Mouse (Mus musculus) hindbrain, embryonic 15.5 days (tissue): ENCODE data around the gene Cyp4f15. TPM values are rescaled to one million over a fixed set of nuclear protein-coding genes. Genes with fewer than 3 reads are reported as not detected.

ENCODE experiments used
- ATAC-seq: fragments of 200-750 bp; cut with Nextera tagmentation; 2 replicates; pipeline ENCODE4 v1.8.0; 2017; ENCODE audit warnings: low read depth, moderate number of reproducible peaks, moderate TSS enrichment; ENCODE audit not compliant: low FRiP score
- H3K27ac ChIP-seq: fragments of 300-500 bp; sonication (generic); replicated peaks from 2 replicates; pipeline ENCODE4 v1.5.1; 2015; ENCODE audit warnings: mild to moderate bottlenecking, inconsistent platforms
- H3K27me3 ChIP-seq: fragments of 300-500 bp; sonication (generic); 2 replicates; pipeline ENCODE4 v1.6.1; 2015; ENCODE audit warnings: control low read depth, inconsistent platforms
- H3K36me3 ChIP-seq: fragments of 300-500 bp; sonication (generic); 2 replicates; pipeline ENCODE4 v1.6.1; 2015; ENCODE audit warnings: control low read depth, inconsistent platforms
- H3K4me1 ChIP-seq: fragments of 300-500 bp; sonication (generic); replicated peaks from 2 replicates; pipeline ENCODE4 v1.6.1; 2015; ENCODE audit warnings: control low read depth, inconsistent platforms
- H3K4me2 ChIP-seq: fragments of 300-500 bp; sonication (generic); 2 replicates; pipeline ENCODE4 v1.6.1; 2015; ENCODE audit warnings: moderate library complexity, mild to moderate bottlenecking, inconsistent platforms
- H3K4me3 ChIP-seq: fragments of 300-500 bp; sonication (generic); 2 replicates; pipeline ENCODE4 v1.5.1; 2015; ENCODE audit warnings: mild to moderate bottlenecking, inconsistent platforms
- H3K9ac ChIP-seq: fragments of 300-500 bp; sonication (generic); 2 replicates; pipeline ENCODE4 v1.6.1; 2015; ENCODE audit warnings: inconsistent platforms
- H3K9me3 ChIP-seq: fragments of 300-500 bp; sonication (generic); 2 replicates; pipeline ENCODE4 v1.6.1; 2016; ENCODE audit warnings: control low read depth, inconsistent platforms
- WGBS: fragments of 180-500 bp; shearing (Covaris S2); methylation state at CpG from one replicate; pipeline ENCODE4 v1.1.7; 2015; 5-methylcytosine and 5-hydroxymethylcytosine counted together
- polyA plus RNA-seq: library from polyadenylated mRNA; unstranded; fragments of >200 nt; fragmentation: Nextera tagmentation; extraction: Ambion mirVana; gene quantifications from 2 replicates; pipeline ENCODE4 v1.2.1, GENCODE M21; 2015

Cyp4f15 gene
- polyA plus RNA-seq = 2.4 and 3.5 TPM in 2 replicates

DNA sequence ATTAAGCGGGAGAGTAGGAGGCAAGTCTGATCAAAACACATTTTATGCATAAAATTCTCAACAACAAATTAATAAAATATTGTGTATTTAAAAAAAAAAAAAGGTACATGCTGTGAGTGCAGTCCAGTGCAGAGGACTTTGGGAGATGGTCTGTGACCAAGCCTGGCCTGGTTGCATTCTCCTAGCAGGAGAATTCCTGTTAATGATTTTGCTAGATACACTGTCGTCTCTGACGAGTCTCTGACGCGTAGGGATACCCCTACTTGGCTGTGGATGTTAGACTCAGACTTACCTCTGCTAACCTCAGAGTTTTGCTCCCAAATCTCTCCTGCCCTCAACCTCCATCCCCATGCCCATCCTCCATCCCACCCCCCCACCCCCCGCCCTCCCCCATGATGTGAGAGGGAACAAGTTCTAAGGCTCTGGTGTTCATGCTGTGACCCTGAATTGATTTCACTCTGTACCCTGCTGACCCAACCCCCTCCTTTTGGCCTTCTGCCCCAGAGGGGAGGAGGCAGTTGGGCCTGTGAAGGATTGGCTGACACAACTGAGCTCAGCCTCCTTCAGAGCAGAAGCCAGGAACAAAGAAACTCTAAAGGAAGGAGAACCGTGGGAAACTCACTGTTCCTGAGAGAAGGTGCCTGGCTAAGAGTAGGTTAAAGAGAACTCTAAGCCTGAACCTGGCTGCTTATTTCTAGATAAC lies at the start of gene Cyp4f15:
Gene Cyp4f15 (plus strand): TSS at position 580 of the 703 bp plus-strand sequence.
- H3K27ac ChIP-seq = no peak within 1 kb of the TSS
- no peaks in the 10 kb centered on the region for H3K9me3 ChIP-seq
- no peak within 1 kb of the TSS for H3K4me2 ChIP-seq
- 23% methylated on average over 7 of the region's 7 CpGs for WGBS
- no peaks in the 10 kb centered on the region for H3K27me3 ChIP-seq
- H3K4me1 ChIP-seq = no peaks in the 10 kb centered on the region
- no peak within 1 kb of the TSS for H3K4me3 ChIP-seq
- 0 out of 2 replicates have a peak, but pooled peaks have one; percentile 45 for ATAC-seq
- no peak within 1 kb of the TSS for H3K9ac ChIP-seq
- no peaks in the 10 kb centered on the region for H3K36me3 ChIP-seq

- H3K36me3 ChIP-seq = no peaks in the 10 kb centered on the region
- H3K9ac ChIP-seq = no peak overlapping the region
- H3K9me3 ChIP-seq = no peaks in the 10 kb centered on the region
- no peaks in the 10 kb centered on the region for H3K27me3 ChIP-seq
- peaks cover 10% of the 10 kb centered on the region for H3K4me1 ChIP-seq
- ATAC-seq = no peak
- 64% methylated on average over 3 of the region's 3 CpGs for WGBS
- no peak overlapping the region for H3K4me2 ChIP-seq
- no peak overlapping the region for H3K4me3 ChIP-seq
- no peak overlapping the region for H3K27ac ChIP-seq
Measured at GRCm38 (mm10) chr17:32636341-32636740, 49.1 kb upstream of the Cyp4f15 start.

DNA sequence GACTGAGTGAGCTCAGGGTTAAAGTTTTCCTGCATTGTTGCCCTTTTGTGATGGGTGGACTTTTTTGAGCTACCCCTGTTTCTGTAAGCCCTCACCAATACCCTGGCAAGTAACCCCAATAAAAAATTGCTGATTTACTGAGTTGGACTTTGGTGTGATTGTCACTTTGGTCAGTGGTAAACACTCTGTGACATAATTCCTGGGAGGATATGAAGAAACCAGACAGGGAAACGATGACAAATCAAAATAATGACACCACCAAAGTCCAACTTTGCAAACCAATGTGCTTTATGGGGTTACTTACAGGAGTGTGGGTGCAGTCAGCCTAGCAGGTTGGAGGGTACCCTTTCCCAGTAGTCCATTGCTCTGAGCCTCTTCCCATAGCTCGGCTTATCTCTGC lies 48.3 kb upstream of the Cyp4f15 start:
- H3K4me3 ChIP-seq = no peak overlapping the region
- no peaks in the 10 kb centered on the region for H3K27me3 ChIP-seq
- H3K9ac ChIP-seq = no peak overlapping the region
- 91% methylated on average over 2 of the region's 2 CpGs for WGBS
- no peak overlapping the region for H3K4me2 ChIP-seq
- no peaks in the 10 kb centered on the region for H3K9me3 ChIP-seq
- H3K4me1 ChIP-seq = peaks cover 10% of the 10 kb centered on the region
- no peak overlapping the region for H3K27ac ChIP-seq
- ATAC-seq = no peak
- H3K36me3 ChIP-seq = no peaks in the 10 kb centered on the region

GRCm38 (mm10) chr17:32646631-32647030 lies 38.8 kb upstream of the Cyp4f15 start:
- H3K36me3 ChIP-seq = no peaks in the 10 kb centered on the region
- no peak overlapping the region for H3K4me2 ChIP-seq
- H3K9me3 ChIP-seq = no peaks in the 10 kb centered on the region
- H3K4me3 ChIP-seq = no peak overlapping the region
- no peaks in the 10 kb centered on the region for H3K4me1 ChIP-seq
- WGBS = 89% methylated on average over 4 of the region's 4 CpGs
- no peak overlapping the region for H3K9ac ChIP-seq
- ATAC-seq = no peak
- no peaks in the 10 kb centered on the region for H3K27me3 ChIP-seq
- no peak overlapping the region for H3K27ac ChIP-seq

- Histone ChIP-seq H3K27me3 (no peaks in the 10 kb centered on the region), H3K4me3 (no peak overlapping the region), H3K9me3 (no peaks in the 10 kb centered on the region), H3K9ac (no peak overlapping the region), H3K4me1 (no peaks in the 10 kb centered on the region), H3K36me3 (no peaks in the 10 kb centered on the region), H3K27ac (no peak overlapping the region), H3K4me2 (no peak overlapping the region)
- no peak for ATAC-seq
- 97% methylated on average over 4 of the region's 4 CpGs for WGBS
Measured at GRCm38 (mm10) chr17:32653860-32654259, 31.6 kb upstream of the Cyp4f15 start.

DNA sequence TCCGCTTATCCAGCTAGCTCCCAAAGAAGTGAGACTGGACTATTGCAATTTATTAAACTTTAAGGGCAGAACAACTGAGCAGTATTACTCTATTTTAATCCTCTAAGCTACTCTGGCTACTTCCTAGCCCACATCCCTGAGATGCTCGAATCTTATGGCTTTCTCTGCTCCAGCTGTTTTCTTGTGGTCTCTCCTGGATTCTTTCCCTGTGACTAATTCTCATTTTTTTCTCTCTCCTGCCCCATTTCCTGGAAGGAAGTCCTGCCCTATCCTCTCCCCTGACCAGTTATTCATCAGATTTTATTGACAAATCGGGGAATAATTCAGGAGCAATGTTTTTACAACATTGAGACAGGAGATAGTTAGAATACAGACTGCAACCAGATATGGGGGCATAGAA lies 28.4 kb upstream of the Cyp4f15 start:
- H3K27me3 ChIP-seq = no peaks in the 10 kb centered on the region
- H3K9me3 ChIP-seq = no peaks in the 10 kb centered on the region
- H3K27ac ChIP-seq = no peak overlapping the region
- no peak overlapping the region for H3K9ac ChIP-seq
- no peak overlapping the region for H3K4me2 ChIP-seq
- no peak overlapping the region for H3K4me3 ChIP-seq
- ATAC-seq = no peak
- H3K36me3 ChIP-seq = no peaks in the 10 kb centered on the region
- WGBS = 86% methylated on average over 3 of the region's 3 CpGs
- H3K4me1 ChIP-seq = no peaks in the 10 kb centered on the region

GRCm38 (mm10) chr17:32658246-32658645 lies 27.2 kb upstream of the Cyp4f15 start:
- Histone ChIP-seq H3K9me3 (no peaks in the 10 kb centered on the region), H3K36me3 (no peaks in the 10 kb centered on the region), H3K27ac (no peak overlapping the region), H3K4me3 (no peak overlapping the region), H3K4me2 (no peak overlapping the region), H3K27me3 (no peaks in the 10 kb centered on the region), H3K9ac (no peak overlapping the region), H3K4me1 (no peaks in the 10 kb centered on the region)
- ATAC-seq = no peak
- WGBS = 73% methylated on average over 1 of the region's 1 CpGs

- Histone ChIP-seq H3K27me3 (no peaks in the 10 kb centered on the region), H3K4me2 (no peak within 1 kb of the TSS), H3K4me3 (no peak within 1 kb of the TSS), H3K9ac (no peak within 1 kb of the TSS), H3K9me3 (no peaks in the 10 kb centered on the region), H3K4me1 (no peaks in the 10 kb centered on the region), H3K27ac (no peak within 1 kb of the TSS), H3K36me3 (no peaks in the 10 kb centered on the region)
- 54% methylated on average over 2 of the region's 2 CpGs for WGBS
- ATAC-seq = no peak
Measured at GRCm38 (mm10) chr17:32658712-32659111, 26.7 kb upstream of the Cyp4f15 start, which contains the start of gene Cyp4f40. Gene Cyp4f40 (plus strand): TSS chr17:32658900.

DNA sequence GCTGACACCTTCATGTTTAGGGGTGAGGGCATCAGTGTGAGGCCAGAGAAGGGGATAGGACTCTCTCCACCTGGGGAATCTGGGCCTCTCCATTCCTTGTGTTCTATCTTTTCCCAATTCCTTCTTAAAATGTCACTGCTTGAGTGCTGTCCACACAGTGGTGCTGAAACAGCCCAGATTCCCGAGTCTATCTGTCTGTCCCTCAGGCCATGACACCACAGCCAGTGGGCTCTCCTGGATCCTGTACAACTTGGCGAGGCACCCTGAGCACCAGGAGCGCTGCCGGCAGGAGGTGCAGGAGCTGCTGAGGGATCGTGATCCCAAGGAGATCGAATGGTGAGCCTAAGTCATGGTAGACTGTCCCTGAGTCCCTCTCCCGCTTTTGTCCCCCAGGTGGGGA lies 11.5 kb upstream of the Cyp4f15 start:
- Histone ChIP-seq H3K9me3 (no peaks in the 10 kb centered on the region), H3K9ac (no peak overlapping the region), H3K4me2 (no peak overlapping the region), H3K27me3 (no peaks in the 10 kb centered on the region), H3K27ac (no peak overlapping the region), H3K36me3 (no peaks in the 10 kb centered on the region), H3K4me1 (no peaks in the 10 kb centered on the region), H3K4me3 (no peak overlapping the region)
- ATAC-seq = no peak
- 76% methylated on average over 7 of the region's 7 CpGs for WGBS

DNA sequence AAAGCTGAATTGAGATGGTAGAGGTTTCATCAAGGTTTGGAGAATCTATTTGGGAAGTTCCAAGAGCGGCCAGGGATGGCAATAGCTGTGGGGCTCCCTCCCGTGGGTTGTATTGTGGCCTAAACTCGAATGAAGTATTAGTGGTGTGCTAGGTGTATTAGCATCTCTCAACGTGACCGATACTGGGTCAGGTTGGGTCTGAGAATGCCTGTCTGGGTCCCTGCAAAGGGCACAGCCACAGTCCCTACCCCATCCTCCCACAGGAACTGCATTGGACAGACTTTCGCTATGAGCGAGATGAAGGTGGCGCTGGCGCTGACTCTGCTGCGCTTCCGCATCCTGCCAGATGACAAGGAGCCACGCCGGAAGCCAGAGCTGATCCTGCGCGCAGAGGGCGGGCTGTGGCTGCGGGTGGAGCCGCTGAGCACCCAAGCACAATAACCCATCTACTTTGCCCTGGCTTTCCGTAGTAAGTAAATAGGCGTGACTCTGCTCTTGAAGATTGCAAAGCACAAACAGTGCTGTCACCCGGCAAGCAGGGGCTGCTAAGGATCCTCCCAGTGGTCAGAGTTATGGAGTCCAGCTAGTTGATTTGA lies 9.3 kb upstream of the Cyp4f15 start:
- peak overlapping the region; percentile 23; the same call in 1 of the 2 replicates for H3K4me2 ChIP-seq
- no peaks in the 10 kb centered on the region for H3K27me3 ChIP-seq
- WGBS = 47% methylated on average over 21 of the region's 21 CpGs
- H3K4me3 ChIP-seq = no peak overlapping the region
- H3K27ac ChIP-seq = no peak overlapping the region
- H3K36me3 ChIP-seq = no peaks in the 10 kb centered on the region
- ATAC-seq = peak; percentile 30; the same call in 1 of the 2 replicates
- H3K4me1 ChIP-seq = no peaks in the 10 kb centered on the region
- no peak overlapping the region for H3K9ac ChIP-seq
- no peaks in the 10 kb centered on the region for H3K9me3 ChIP-seq

DNA sequence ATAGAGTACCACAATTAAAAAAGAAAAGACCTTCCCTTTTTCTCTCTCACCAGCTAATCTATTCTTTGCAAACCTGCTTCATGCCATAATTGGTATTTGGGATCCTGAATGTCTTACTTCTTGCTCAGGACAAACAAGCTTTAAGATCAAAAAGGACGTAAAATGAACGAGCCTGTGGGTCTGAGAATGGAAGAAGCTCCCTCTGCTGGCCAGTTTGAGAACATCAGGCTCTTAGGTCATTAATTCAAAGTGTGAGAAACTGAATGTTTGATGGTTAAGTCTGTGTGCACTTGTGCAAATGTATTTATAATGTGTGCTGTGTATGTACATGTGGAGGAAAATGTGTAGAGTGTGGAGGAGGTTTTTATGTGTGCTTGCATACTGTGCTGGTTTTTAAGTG lies 5.0 kb upstream of the Cyp4f15 start:
- Histone ChIP-seq H3K4me2 (no peak overlapping the region), H3K27ac (no peak overlapping the region), H3K27me3 (no peaks in the 10 kb centered on the region), H3K36me3 (no peaks in the 10 kb centered on the region), H3K4me3 (no peak overlapping the region), H3K4me1 (no peaks in the 10 kb centered on the region), H3K9ac (no peak overlapping the region), H3K9me3 (no peaks in the 10 kb centered on the region)
- 27% methylated on average over 2 of the region's 2 CpGs for WGBS
- no peak for ATAC-seq

GRCm38 (mm10) chr17:32686722-32687121 lies 1.3 kb downstream of the Cyp4f15 start:
- H3K9me3 ChIP-seq = no peaks in the 10 kb centered on the region
- no peak overlapping the region for H3K27ac ChIP-seq
- H3K4me3 ChIP-seq = no peak overlapping the region
- H3K36me3 ChIP-seq = no peaks in the 10 kb centered on the region
- H3K4me1 ChIP-seq = no peaks in the 10 kb centered on the region
- H3K4me2 ChIP-seq = no peak overlapping the region
- H3K9ac ChIP-seq = no peak overlapping the region
- 98% methylated on average over 5 of the region's 5 CpGs for WGBS
- H3K27me3 ChIP-seq = no peaks in the 10 kb centered on the region
- no peak for ATAC-seq
